Mouse (Mus musculus): ENCODE measurements around the gene Xpot. TPM values are rescaled to one million over a fixed set of nuclear protein-coding genes. Genes with fewer than 3 reads are reported as not detected.

Gene Xpot
- polyA plus RNA-seq, 1 experiment from 2014 or later = 31.9 TPM

GRCm38 (mm10) chr10:121640150-121640930 lies 14.2 kb upstream of the Xpot start:
- Histone ChIP-seq H3K9me3 (no peaks in the 10 kb centered on the region), H3K27ac (no peak overlapping the region), H3K4me1 (replicated peaks) (peaks cover 19% of the 10 kb centered on the region), H3K4me2 (replicated peaks) (peak overlapping the region; percentile 92), H3K4me3 (replicated peaks) (peak overlapping the region; percentile 51; the same call in 1 of the 2 replicates), H3K36me3 (no peaks in the 10 kb centered on the region), H3K9ac (replicated peaks) (no peak overlapping the region), H3K27me3 (peaks cover 40% of the 10 kb centered on the region)
- 48% methylated on average over 6 of the region's 6 CpGs for WGBS
- peak; percentile 67 for ATAC-seq

GRCm38 (mm10) chr10:121639573-121639972 lies 13.4 kb upstream of the Xpot start:
- no peaks in the 10 kb centered on the region for H3K9me3 ChIP-seq
- peaks cover 39% of the 10 kb centered on the region for H3K27me3 ChIP-seq
- no peak for ATAC-seq
- WGBS = 76% methylated on average over 5 of the region's 5 CpGs
- no peaks in the 10 kb centered on the region for H3K36me3 ChIP-seq
- H3K9ac ChIP-seq (replicated peaks) = no peak overlapping the region
- H3K27ac ChIP-seq = no peak overlapping the region
- H3K4me1 ChIP-seq (replicated peaks) = peaks cover 19% of the 10 kb centered on the region
- H3K4me2 ChIP-seq (replicated peaks) = no peak overlapping the region
- H3K4me3 ChIP-seq (replicated peaks) = no peak overlapping the region

GRCm38 (mm10) chr10:121636276-121636675 lies 10.1 kb upstream of the Xpot start:
- Histone ChIP-seq H3K4me1 (replicated peaks) (peaks cover 6% of the 10 kb centered on the region), H3K36me3 (no peaks in the 10 kb centered on the region), H3K27me3 (peaks cover 7% of the 10 kb centered on the region), H3K27ac (no peak overlapping the region), H3K4me2 (replicated peaks) (no peak overlapping the region), H3K9ac (replicated peaks) (no peak overlapping the region), H3K9me3 (no peaks in the 10 kb centered on the region), H3K4me3 (replicated peaks) (no peak overlapping the region)
- 93% methylated on average over 6 of the region's 6 CpGs for WGBS
- ATAC-seq = no peak

GRCm38 (mm10) chr10:121634159-121634558 lies 8.0 kb upstream of the Xpot start:
- H3K36me3 ChIP-seq = no peaks in the 10 kb centered on the region
- H3K27me3 ChIP-seq = no peaks in the 10 kb centered on the region
- H3K9me3 ChIP-seq = no peaks in the 10 kb centered on the region
- H3K4me1 ChIP-seq (replicated peaks) = no peaks in the 10 kb centered on the region
- H3K9ac ChIP-seq (replicated peaks) = no peak overlapping the region
- WGBS = 71% methylated on average over 1 of the region's 1 CpGs
- no peak overlapping the region for H3K4me3 ChIP-seq (replicated peaks)
- H3K4me2 ChIP-seq (replicated peaks) = no peak overlapping the region
- no peak for ATAC-seq
- H3K27ac ChIP-seq = no peak overlapping the region

GRCm38 (mm10) chr10:121628561-121629040 lies 2.5 kb upstream of the Xpot start:
- no peak overlapping the region for H3K4me3 ChIP-seq (replicated peaks)
- H3K27me3 ChIP-seq = no peaks in the 10 kb centered on the region
- no peak for ATAC-seq
- no peak overlapping the region for H3K9ac ChIP-seq (replicated peaks)
- H3K36me3 ChIP-seq = no peaks in the 10 kb centered on the region
- H3K9me3 ChIP-seq = no peaks in the 10 kb centered on the region
- no peak overlapping the region for H3K4me2 ChIP-seq (replicated peaks)
- peaks cover 15% of the 10 kb centered on the region for H3K4me1 ChIP-seq (replicated peaks)
- no peak overlapping the region for H3K27ac ChIP-seq
- 85% methylated on average over 6 of the region's 6 CpGs for whole genome bisulfite sequencing

- 88% methylated on average over 10 of the region's 10 CpGs for WGBS
- Histone ChIP-seq H3K4me3 (replicated peaks) (no peak overlapping the region), H3K4me1 (replicated peaks) (peaks cover 15% of the 10 kb centered on the region), H3K36me3 (peaks cover 2% of the 10 kb centered on the region; the same call in 1 of the 2 replicates), H3K27me3 (no peaks in the 10 kb centered on the region), H3K4me2 (replicated peaks) (no peak overlapping the region), H3K9ac (replicated peaks) (no peak overlapping the region), H3K27ac (no peak overlapping the region), H3K9me3 (no peaks in the 10 kb centered on the region)
- no peak for ATAC-seq
Measured at GRCm38 (mm10) chr10:121627216-121627852, 1.2 kb upstream of the Xpot start.

GRCm38 (mm10) chr10:121625407-121626185 lies 536 bp downstream of the Xpot start:
- ATAC-seq = no peak
- Histone ChIP-seq H3K4me1 (replicated peaks) (peaks cover 15% of the 10 kb centered on the region), H3K4me3 (replicated peaks) (peak overlapping the region; percentile 82), H3K27me3 (no peaks in the 10 kb centered on the region), H3K9ac (replicated peaks) (peak overlapping the region; percentile 85), H3K27ac (peak overlapping the region; percentile 92), H3K36me3 (peaks cover 16% of the 10 kb centered on the region), H3K9me3 (no peaks in the 10 kb centered on the region), H3K4me2 (replicated peaks) (peak overlapping the region; percentile 79)
- under 1% methylated on average over 41 of the region's 41 CpGs for WGBS

- 19% methylated on average over 9 of the region's 9 CpGs for WGBS
- no peak for ATAC-seq
- H3K27me3 ChIP-seq = no peaks in the 10 kb centered on the region
- peak overlapping the region; percentile 82 for H3K4me3 ChIP-seq (replicated peaks)
- peaks cover 15% of the 10 kb centered on the region for H3K4me1 ChIP-seq (replicated peaks)
- H3K9me3 ChIP-seq = no peaks in the 10 kb centered on the region
- H3K4me2 ChIP-seq (replicated peaks) = peak overlapping the region; percentile 79
- no peak overlapping the region for H3K27ac ChIP-seq
- peaks cover 22% of the 10 kb centered on the region for H3K36me3 ChIP-seq
- H3K9ac ChIP-seq (replicated peaks) = peak overlapping the region; percentile 85
Measured at GRCm38 (mm10) chr10:121625006-121625405, 1.1 kb downstream of the Xpot start.

- 89% methylated on average over 7 of the region's 7 CpGs for WGBS
- Histone ChIP-seq H3K4me3 (replicated peaks) (no peak overlapping the region), H3K27me3 (no peaks in the 10 kb centered on the region), H3K27ac (no peak overlapping the region), H3K9me3 (no peaks in the 10 kb centered on the region), H3K9ac (replicated peaks) (no peak overlapping the region; the same call in 1 of the 2 replicates), H3K4me2 (replicated peaks) (no peak overlapping the region), H3K36me3 (peaks cover 31% of the 10 kb centered on the region), H3K4me1 (replicated peaks) (peaks cover 15% of the 10 kb centered on the region)
- no peak for ATAC-seq
Measured at GRCm38 (mm10) chr10:121623670-121624069, 2.5 kb downstream of the Xpot start.

GRCm38 (mm10) chr10:121622431-121622830 lies 3.7 kb downstream of the Xpot start:
- H3K4me1 ChIP-seq (replicated peaks) = peaks cover 15% of the 10 kb centered on the region
- H3K4me3 ChIP-seq (replicated peaks) = no peak overlapping the region
- H3K36me3 ChIP-seq = peaks cover 43% of the 10 kb centered on the region
- 90% methylated on average over 6 of the region's 6 CpGs for WGBS
- no peaks in the 10 kb centered on the region for H3K27me3 ChIP-seq
- ATAC-seq = no peak
- H3K9ac ChIP-seq (replicated peaks) = no peak overlapping the region
- H3K27ac ChIP-seq = no peak overlapping the region
- H3K4me2 ChIP-seq (replicated peaks) = no peak overlapping the region
- no peaks in the 10 kb centered on the region for H3K9me3 ChIP-seq

GRCm38 (mm10) chr10:121615935-121616334 lies 10.2 kb downstream of the Xpot start:
- no peak for ATAC-seq
- no peak overlapping the region for H3K9ac ChIP-seq (replicated peaks)
- H3K9me3 ChIP-seq = no peaks in the 10 kb centered on the region
- H3K27me3 ChIP-seq = no peaks in the 10 kb centered on the region
- H3K4me1 ChIP-seq (replicated peaks) = no peaks in the 10 kb centered on the region
- no peak overlapping the region for H3K4me3 ChIP-seq (replicated peaks)
- peaks cover 83% of the 10 kb centered on the region for H3K36me3 ChIP-seq
- H3K27ac ChIP-seq = no peak overlapping the region
- no peak overlapping the region for H3K4me2 ChIP-seq (replicated peaks)
- WGBS = 41% methylated on average over 7 of the region's 7 CpGs

All from midbrain, embryonic 13.5 days (tissue).